Mouse (Mus musculus): ENCODE data around the gene Pten.
"Not testable (repeated sequence)": the region's sequence is repeated elsewhere in the genome, so short reads cannot be mapped to it uniquely, and the experiment has no call there.

Pten gene

GRCm38 (mm10) chr19:32753386-32753785 lies 3.9 kb upstream of the Pten start:
- in situ Hi-C loops (cut with MboI; ENCODE audit: low sequenced_read_pairs) = loop anchor here (10.0 kb wide), 2 partner anchors 201 to 471 kb away; no protein-coding TSS in a partner anchor

GRCm38 (mm10) chr19:32754188-32755000 lies 2.9 kb upstream of the Pten start:
- in situ Hi-C loops (cut with MboI; ENCODE audit: low sequenced_read_pairs) = loop anchor here (10.0 kb wide), 2 partner anchors 200 to 470 kb away; no protein-coding TSS in a partner anchor

GRCm38 (mm10) chr19:32755104-32755791 lies 2.0 kb upstream of the Pten start:
- in situ Hi-C loops (cut with MboI; ENCODE audit: low sequenced_read_pairs) = loop anchor here (10.0 kb wide), 2 partner anchors 200 to 470 kb away; no protein-coding TSS in a partner anchor

- in situ Hi-C loops (cut with MboI; ENCODE audit: low sequenced_read_pairs) = loop anchor here (10.0 kb wide), 2 partner anchors 199 to 469 kb away; no protein-coding TSS in a partner anchor
These were observed 1.3 kb upstream of the Pten start for GRCm38 (mm10) chr19:32755792-32756635.

GRCm38 (mm10) chr19:32756636-32756899 lies 729 bp upstream of the Pten start:
- in situ Hi-C loops (cut with MboI; ENCODE audit: low sequenced_read_pairs) = loop anchor here (10.0 kb wide), 2 partner anchors 198 to 468 kb away; no protein-coding TSS in a partner anchor

GRCm38 (mm10) chr19:32757831-32758792 lies 815 bp downstream of the Pten start:
- in situ Hi-C loops (cut with MboI; ENCODE audit: low sequenced_read_pairs) = loop anchor here (10.0 kb wide), 2 partner anchors 197 to 467 kb away; no protein-coding TSS in a partner anchor

GRCm38 (mm10) chr19:32758793-32759161 lies 1.5 kb downstream of the Pten start:
- in situ Hi-C loops (cut with MboI; ENCODE audit: low sequenced_read_pairs) = loop anchor here (10.0 kb wide), 2 partner anchors 196 to 466 kb away; no protein-coding TSS in a partner anchor

GRCm38 (mm10) chr19:32759357-32760024 lies 2.2 kb downstream of the Pten start:
- in situ Hi-C loops (cut with MboI; ENCODE audit: low sequenced_read_pairs) = loop anchor here (10.0 kb wide), 2 partner anchors 195 to 465 kb away; no protein-coding TSS in a partner anchor

GRCm38 (mm10) chr19:32760499-32760898 lies 3.2 kb downstream of the Pten start:
- in situ Hi-C loops (cut with MboI; ENCODE audit: low sequenced_read_pairs) = no loop called here

GRCm38 (mm10) chr19:32761162-32761561 lies 3.9 kb downstream of the Pten start:
- in situ Hi-C loops (cut with MboI; ENCODE audit: low sequenced_read_pairs) = no loop called here

GRCm38 (mm10) chr19:32762493-32762892 lies 5.2 kb downstream of the Pten start:
- in situ Hi-C loops (cut with MboI; ENCODE audit: low sequenced_read_pairs) = no loop called here

GRCm38 (mm10) chr19:32778411-32778810 lies 21.1 kb downstream of the Pten start:
- in situ Hi-C loops (cut with MboI; ENCODE audit: low sequenced_read_pairs) = no loop called here

GRCm38 (mm10) chr19:32779131-32779530 lies 21.8 kb downstream of the Pten start:
- in situ Hi-C loops (cut with MboI; ENCODE audit: low sequenced_read_pairs) = no loop called here

GRCm38 (mm10) chr19:32781305-32782071 lies 24.2 kb downstream of the Pten start:
- in situ Hi-C loops (cut with MboI; ENCODE audit: low sequenced_read_pairs) = no loop called here

GRCm38 (mm10) chr19:32787388-32787787 lies 30.1 kb downstream of the Pten start:
- in situ Hi-C loops (cut with MboI; ENCODE audit: low sequenced_read_pairs) = not testable (repeated sequence)

GRCm38 (mm10) chr19:32788016-32788415 lies 30.7 kb downstream of the Pten start:
- in situ Hi-C loops (cut with MboI; ENCODE audit: low sequenced_read_pairs) = not testable (repeated sequence)

- in situ Hi-C loops (cut with MboI; ENCODE audit: low sequenced_read_pairs) = no loop called here
These were observed 32.2 kb downstream of the Pten start for GRCm38 (mm10) chr19:32789535-32789934.

GRCm38 (mm10) chr19:32792610-32793009 lies 35.3 kb downstream of the Pten start:
- in situ Hi-C loops (cut with MboI; ENCODE audit: low sequenced_read_pairs) = no loop called here

Measured in CH12F3 (cell line).